Mouse (Mus musculus) cortical plate, adult 2 months (tissue): Measurements from ENCODE around the gene Lonp1.

Source experiments
- CTCF ChIP-seq: fragments of 200-500 bp; IDR thresholded peaks from 2 replicates; pipeline ENCODE4 v1.5.1; 2011; ENCODE audit warnings: mild to moderate bottlenecking, control low read depth, low read length; ENCODE audit not compliant: insufficient read depth; ENCODE audit errors: extremely low read depth
- POLR2A ChIP-seq: fragments of 200-500 bp; IDR thresholded peaks from 2 replicates; pipeline ENCODE4 v1.6.1; 2011; ENCODE audit warnings: mild to moderate bottlenecking, low read length, control low read depth; ENCODE audit not compliant: insufficient read depth; ENCODE audit errors: extremely low read depth

GRCm38 (mm10) chr17:56611861-56612564 lies 14.7 kb downstream of the Lonp1 start:
- no peak for TF ChIP-seq CTCF
- no peak for TF ChIP-seq POLR2A
